Mouse (Mus musculus): Measurements from ENCODE around the gene Olfr836. TPM values are rescaled to one million over a fixed set of nuclear protein-coding genes. Genes with fewer than 3 reads are reported as not detected.
"Not testable (repeated sequence)": the region's sequence is repeated elsewhere in the genome, so short reads cannot be mapped to it uniquely, and the experiment has no call there.

The Olfr836 gene
- polyA plus RNA-seq (2012; rRNA removed) = not detected in 2 replicates

- TF ChIP-seq POLR2A (IDR thresholded peaks at IDR 0.05; ENCODE audit: low read depth, low read length) = no peak
- TF ChIP-seq CTCF (IDR thresholded peaks at IDR 0.05; ENCODE audit: extremely low read depth, insufficient read depth, insufficient read length, insufficient replicate concordance) = no peak
- no peak for DNase-seq (ENCODE audit: low read depth in 1 of 2, low spot score in 2 of 2)
- Histone ChIP-seq H3K4me3 (ENCODE audit: extremely low read depth, insufficient read depth, insufficient read length) (no peak within 1 kb of the TSS), H3K27ac (ENCODE audit: insufficient read depth, low read length) (no peak within 1 kb of the TSS), H3K4me1 (ENCODE audit: control insufficient read depth, insufficient read depth, insufficient read length) (no peaks in the 10 kb centered on the region), H3K27me3 (ENCODE audit: control insufficient read depth, insufficient read depth, low read length) (no peaks in the 10 kb centered on the region), H3K36me3 (ENCODE audit: control insufficient read depth, insufficient read depth, low read length) (no peaks in the 10 kb centered on the region)
Observed at GRCm38 (mm10) chr9:19120082-19120481, at the start of gene Olfr836. Gene Olfr836, plus strand, starts transcription at chr9:19120382.

- WGBS = 28% methylated on average over 3 of the region's 3 CpGs
- no peaks in the 10 kb centered on the region for H3K27me3 ChIP-seq (ENCODE audit: control insufficient read depth, insufficient read depth, low read length)
Observed at GRCm38 (mm10) chr9:19084986-19085385, 35.2 kb upstream of the Olfr836 start.

GRCm38 (mm10) chr9:19092889-19093753 lies 27.1 kb upstream of the Olfr836 start:
- not testable (repeated sequence) for H3K27ac ChIP-seq (ENCODE audit: insufficient read depth, low read length); H3K27me3 ChIP-seq (ENCODE audit: control insufficient read depth, insufficient read depth, low read length); H3K4me3 ChIP-seq (ENCODE audit: extremely low read depth, insufficient read depth, insufficient read length); H3K36me3 ChIP-seq (ENCODE audit: control insufficient read depth, insufficient read depth, low read length); H3K4me1 ChIP-seq (ENCODE audit: control insufficient read depth, insufficient read depth, insufficient read length); DNase-seq (ENCODE audit: low read depth in 1 of 2, low spot score in 2 of 2)
- WGBS = 47% methylated on average over 6 of the region's 6 CpGs

More at GRCm38 (mm10) chr9:19084986-19085385, 35.2 kb upstream of the Olfr836 start:
- Histone ChIP-seq H3K27ac (ENCODE audit: insufficient read depth, low read length) (no peak overlapping the region), H3K4me1 (ENCODE audit: control insufficient read depth, insufficient read depth, insufficient read length) (no peaks in the 10 kb centered on the region), H3K36me3 (ENCODE audit: control insufficient read depth, insufficient read depth, low read length) (no peaks in the 10 kb centered on the region), H3K4me3 (ENCODE audit: extremely low read depth, insufficient read depth, insufficient read length) (no peak overlapping the region)
- TF ChIP-seq CTCF (IDR thresholded peaks at IDR 0.05; ENCODE audit: extremely low read depth, insufficient read depth, insufficient read length, insufficient replicate concordance) = no peak
- no peak for TF ChIP-seq POLR2A (IDR thresholded peaks at IDR 0.05; ENCODE audit: low read depth, low read length)
- DNase-seq (ENCODE audit: low read depth in 1 of 2, low spot score in 2 of 2) = no peak

GRCm38 (mm10) chr9:19097286-19097685 lies 22.9 kb upstream of the Olfr836 start:
- H3K4me3 ChIP-seq (ENCODE audit: extremely low read depth, insufficient read depth, insufficient read length) = no peak overlapping the region
- no peaks in the 10 kb centered on the region for H3K36me3 ChIP-seq (ENCODE audit: control insufficient read depth, insufficient read depth, low read length)
- 83% methylated on average over 4 of the region's 4 CpGs for WGBS
- no peaks in the 10 kb centered on the region for H3K4me1 ChIP-seq (ENCODE audit: control insufficient read depth, insufficient read depth, insufficient read length)
- H3K27ac ChIP-seq (ENCODE audit: insufficient read depth, low read length) = no peak overlapping the region
- DNase-seq (ENCODE audit: low read depth in 1 of 2, low spot score in 2 of 2) = no peak
- H3K27me3 ChIP-seq (ENCODE audit: control insufficient read depth, insufficient read depth, low read length) = no peaks in the 10 kb centered on the region
- no peak for TF ChIP-seq CTCF (IDR thresholded peaks at IDR 0.05; ENCODE audit: extremely low read depth, insufficient read depth, insufficient read length, insufficient replicate concordance)
- no peak for TF ChIP-seq POLR2A (IDR thresholded peaks at IDR 0.05; ENCODE audit: low read depth, low read length)

GRCm38 (mm10) chr9:19136017-19136416 lies 15.8 kb downstream of the Olfr836 start, which contains the start of gene Olfr837:
Gene Olfr837, plus strand, starts transcription at chr9:19136317.
- H3K27ac ChIP-seq (ENCODE audit: insufficient read depth, low read length) = no peak within 1 kb of the TSS
- H3K27me3 ChIP-seq (ENCODE audit: control insufficient read depth, insufficient read depth, low read length) = no peaks in the 10 kb centered on the region
- no peaks in the 10 kb centered on the region for H3K36me3 ChIP-seq (ENCODE audit: control insufficient read depth, insufficient read depth, low read length)
- no peak for DNase-seq (ENCODE audit: low read depth in 1 of 2, low spot score in 2 of 2)
- TF ChIP-seq CTCF (IDR thresholded peaks at IDR 0.05; ENCODE audit: extremely low read depth, insufficient read depth, insufficient read length, insufficient replicate concordance) (no peak), POLR2A (IDR thresholded peaks at IDR 0.05; ENCODE audit: low read depth, low read length) (no peak)
- no peak within 1 kb of the TSS for H3K4me3 ChIP-seq (ENCODE audit: extremely low read depth, insufficient read depth, insufficient read length)
- WGBS = 88% methylated on average over 1 of the region's 1 CpGs
- H3K4me1 ChIP-seq (ENCODE audit: control insufficient read depth, insufficient read depth, insufficient read length) = no peaks in the 10 kb centered on the region

Other genes with a start within 250 kb of the Olfr836 start
- gene Olfr830, start 245.7 kb upstream of the Olfr836 start, polyA plus RNA-seq (2012; rRNA removed) = not detected in 2 replicates
- not detected in 2 replicates for gene Olfr832, start 183.3 kb upstream of the Olfr836 start, polyA plus RNA-seq (2012; rRNA removed)
- not detected in 2 replicates for gene Olfr834, start 132.4 kb upstream of the Olfr836 start, polyA plus RNA-seq (2012; rRNA removed)
- gene Olfr835, start 87.6 kb upstream of the Olfr836 start, polyA plus RNA-seq (2012; rRNA removed) = not detected in 2 replicates
- gene Olfr837, start 15.9 kb downstream of the Olfr836 start, polyA plus RNA-seq (2012; rRNA removed) = not detected in 2 replicates
- gene Olfr839-ps1, start 56.9 kb downstream of the Olfr836 start, polyA plus RNA-seq (2012; rRNA removed) = not detected in 2 replicates
- not detected in 2 replicates for gene Olfr843, start 131.6 kb downstream of the Olfr836 start, polyA plus RNA-seq (2012; rRNA removed)
- not detected in 2 replicates for gene Olfr844, start 196.0 kb downstream of the Olfr836 start, polyA plus RNA-seq (2012; rRNA removed)
- gene Olfr845, start 216.1 kb downstream of the Olfr836 start, polyA plus RNA-seq (2012; rRNA removed) = not detected in 2 replicates
- not detected in 2 replicates for gene Olfr846, start 243.6 kb downstream of the Olfr836 start, polyA plus RNA-seq (2012; rRNA removed)

Data from spleen, adult 2 months (tissue).